Mouse (Mus musculus) ovary, postnatal 14 days (tissue): Measurements from ENCODE around the gene Cdk8.

Experiments used
- DNase-seq: peaks from one replicate; pipeline ENCODE4 v3.0.0; 2022; ENCODE audit warnings: low spot score

The Cdk8 gene

GRCm38 (mm10) chr5:146232816-146233215 lies 1.8 kb downstream of the Cdk8 start:
- no peak for DNase-seq

- DNase-seq, result no peak
Measured at GRCm38 (mm10) chr5:146234336-146234735, 3.3 kb downstream of the Cdk8 start.

GRCm38 (mm10) chr5:146238274-146238673 lies 7.2 kb downstream of the Cdk8 start:
- no peak for DNase-seq

DNA sequence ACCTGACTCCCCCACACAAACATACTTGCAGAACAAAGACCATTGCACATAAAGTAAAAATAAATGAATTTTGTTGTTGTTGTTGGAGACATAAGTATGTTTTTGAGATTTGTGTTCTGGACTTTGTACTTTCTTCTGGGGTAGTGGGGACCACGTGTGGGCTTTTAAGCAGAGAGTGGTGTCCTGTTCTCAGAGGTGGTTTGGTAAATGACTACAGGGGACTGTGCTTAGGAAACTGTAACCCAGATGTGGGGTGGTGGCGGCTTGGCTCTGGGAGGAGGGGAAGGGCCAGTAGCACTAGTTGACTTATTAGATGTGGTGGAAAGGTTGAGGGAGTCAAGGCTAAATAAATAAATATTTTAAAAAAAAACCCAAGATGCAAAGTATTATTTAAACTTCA lies 9.7 kb downstream of the Cdk8 start:
- no peak for DNase-seq

- no peak for DNase-seq
Measured at GRCm38 (mm10) chr5:146241202-146241601, 10.2 kb downstream of the Cdk8 start.

DNA sequence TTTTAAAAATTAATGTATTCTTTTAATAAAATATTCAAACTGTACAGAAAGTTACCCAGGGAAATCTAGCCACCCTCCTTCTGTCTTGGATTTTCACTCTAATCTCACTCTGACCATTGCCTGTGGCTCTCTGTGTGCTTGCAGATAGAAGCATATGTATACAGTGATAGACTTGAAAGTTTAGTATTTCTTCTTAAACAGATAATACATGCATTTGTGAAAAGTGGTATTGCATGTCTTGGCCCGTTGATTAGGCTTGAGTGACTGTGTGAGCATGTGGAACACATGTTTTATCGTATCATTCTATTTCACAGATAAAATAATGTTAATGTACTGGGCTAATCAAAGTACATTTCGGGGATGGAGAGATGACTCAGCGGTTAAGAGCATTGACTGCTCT lies 14.2 kb downstream of the Cdk8 start:
- DNase-seq, result no peak

- no peak for DNase-seq
Measured at GRCm38 (mm10) chr5:146245646-146246370, 14.8 kb downstream of the Cdk8 start.

DNA sequence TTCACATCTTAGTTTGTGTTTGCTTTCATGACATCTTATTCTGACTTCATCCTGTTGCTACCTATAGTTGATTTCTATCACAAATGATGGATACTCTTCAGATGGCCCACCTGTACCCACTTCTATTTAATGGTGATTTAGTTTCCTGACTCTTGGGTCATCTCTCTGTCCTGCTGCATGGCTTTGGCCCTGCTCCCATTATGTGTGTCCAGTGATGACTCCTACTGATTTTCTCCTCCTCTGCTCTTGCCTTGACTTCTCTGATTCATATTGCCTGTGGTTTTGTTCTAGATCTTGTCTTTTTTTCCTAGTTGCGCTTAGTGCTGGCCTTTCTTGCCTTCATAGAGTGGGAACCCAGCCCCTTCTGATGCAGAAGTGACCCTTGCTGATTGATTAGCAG lies 15.4 kb downstream of the Cdk8 start:
- no peak for DNase-seq

DNA sequence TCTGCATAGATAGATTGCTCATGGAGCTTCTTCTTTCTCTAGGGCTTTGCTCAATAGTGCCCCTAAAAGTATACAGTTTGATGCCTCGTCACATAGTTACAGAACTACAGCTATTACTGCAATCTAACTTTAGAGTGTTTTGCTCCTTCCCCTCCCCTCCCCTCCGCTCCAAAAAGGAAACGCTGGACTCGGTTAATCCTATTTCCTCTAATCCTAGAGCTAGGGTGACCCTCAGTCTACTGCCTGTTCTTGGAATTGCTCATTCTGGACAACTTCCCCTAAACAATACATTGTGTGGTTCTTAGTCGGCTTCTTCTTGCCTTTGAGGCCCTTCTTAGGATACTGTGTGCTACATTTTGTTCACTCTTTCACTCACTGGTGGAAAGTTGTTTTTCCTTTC lies 16.7 kb downstream of the Cdk8 start:
- DNase-seq, result no peak

- DNase-seq, result no peak
Measured at GRCm38 (mm10) chr5:146248746-146249145, 17.7 kb downstream of the Cdk8 start.

- DNase-seq, result no peak
Measured at GRCm38 (mm10) chr5:146250369-146251075, 19.5 kb downstream of the Cdk8 start.

- DNase-seq, result no peak
Measured at GRCm38 (mm10) chr5:146251663-146252429, 20.8 kb downstream of the Cdk8 start.

DNA sequence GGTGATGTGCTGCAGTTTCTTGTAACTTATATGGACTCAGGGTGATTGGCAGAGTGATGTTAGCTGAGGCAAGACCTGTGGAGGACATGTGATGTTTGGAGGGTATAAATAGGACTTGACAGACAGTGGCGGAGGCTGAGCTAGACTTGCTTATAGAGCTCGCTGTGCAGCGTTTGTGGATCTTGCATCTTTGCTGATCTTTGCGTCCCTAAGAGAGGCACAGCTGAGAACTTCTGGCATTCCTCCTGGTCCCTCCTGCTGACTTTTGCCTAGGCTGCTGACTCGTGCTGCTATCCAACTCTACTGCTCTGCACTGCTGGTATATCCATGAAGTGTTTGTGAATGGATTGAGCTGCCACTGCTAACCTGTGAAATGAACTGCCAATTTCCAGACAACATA lies 22.6 kb downstream of the Cdk8 start:
- no peak for DNase-seq

DNA sequence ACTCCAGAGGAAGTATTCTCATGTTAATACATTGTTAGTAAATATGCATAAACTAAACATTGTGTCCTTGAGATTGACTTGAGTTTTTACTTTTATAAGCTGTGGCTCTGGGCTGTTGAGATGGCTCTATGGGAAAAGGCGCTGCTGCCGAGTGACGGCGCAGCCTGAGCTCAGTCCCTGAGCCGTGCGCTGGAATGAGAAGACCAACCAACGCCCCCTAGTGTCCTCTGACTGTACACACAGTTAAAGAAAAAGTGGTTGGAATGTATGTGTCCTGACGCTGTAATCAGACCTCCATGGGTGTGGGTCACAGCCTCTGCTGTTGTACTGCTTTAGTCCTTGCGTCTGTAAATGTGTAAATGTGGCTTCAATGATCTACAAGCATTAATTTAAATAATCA lies 29.0 kb downstream of the Cdk8 start:
- DNase-seq, result no peak

GRCm38 (mm10) chr5:146265934-146266591 lies 35.0 kb downstream of the Cdk8 start:
- no peak for DNase-seq

DNA sequence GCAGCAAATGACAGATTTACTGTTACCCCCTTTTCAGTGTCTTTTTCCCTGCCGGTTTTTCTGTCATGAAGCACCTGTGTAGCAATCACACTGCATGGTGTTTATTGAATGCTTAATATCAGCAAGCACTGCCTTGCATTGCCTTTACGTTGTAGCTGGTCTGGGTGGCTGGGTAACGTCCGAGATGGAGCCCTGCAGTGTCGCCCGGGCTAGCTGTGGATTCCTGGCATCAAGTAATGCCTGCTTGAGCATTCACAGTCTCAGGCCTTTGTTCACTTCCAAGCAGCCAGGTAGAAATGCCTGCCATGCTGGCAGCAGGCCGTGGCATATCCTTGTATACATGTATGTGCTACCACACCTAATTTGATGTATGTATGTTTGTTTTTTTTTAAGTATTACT lies 36.7 kb downstream of the Cdk8 start:
- no peak for DNase-seq

- DNase-seq, result no peak
Measured at GRCm38 (mm10) chr5:146270593-146270992, 39.6 kb downstream of the Cdk8 start.

GRCm38 (mm10) chr5:146271662-146272061 lies 40.6 kb downstream of the Cdk8 start:
- no peak for DNase-seq

DNA sequence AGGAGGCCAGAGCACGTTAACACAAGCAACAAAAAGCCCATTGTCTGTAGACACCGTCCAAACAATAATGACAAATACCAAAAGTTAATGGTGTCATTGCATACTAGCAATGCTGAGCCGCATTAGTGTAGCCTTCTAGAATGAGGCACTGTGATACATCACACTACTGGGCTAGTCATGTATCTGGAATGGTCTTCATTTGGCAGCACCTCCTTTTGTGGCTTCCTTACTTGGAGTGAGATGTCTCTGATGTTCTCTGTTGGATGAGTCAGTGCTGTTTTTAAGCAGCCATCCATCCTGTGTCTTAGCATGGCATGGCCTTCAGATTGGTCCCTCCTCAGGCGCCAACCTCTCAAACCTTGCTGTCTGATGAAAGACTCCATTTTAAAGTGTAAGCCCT lies 42.1 kb downstream of the Cdk8 start:
- DNase-seq, result no peak

DNA sequence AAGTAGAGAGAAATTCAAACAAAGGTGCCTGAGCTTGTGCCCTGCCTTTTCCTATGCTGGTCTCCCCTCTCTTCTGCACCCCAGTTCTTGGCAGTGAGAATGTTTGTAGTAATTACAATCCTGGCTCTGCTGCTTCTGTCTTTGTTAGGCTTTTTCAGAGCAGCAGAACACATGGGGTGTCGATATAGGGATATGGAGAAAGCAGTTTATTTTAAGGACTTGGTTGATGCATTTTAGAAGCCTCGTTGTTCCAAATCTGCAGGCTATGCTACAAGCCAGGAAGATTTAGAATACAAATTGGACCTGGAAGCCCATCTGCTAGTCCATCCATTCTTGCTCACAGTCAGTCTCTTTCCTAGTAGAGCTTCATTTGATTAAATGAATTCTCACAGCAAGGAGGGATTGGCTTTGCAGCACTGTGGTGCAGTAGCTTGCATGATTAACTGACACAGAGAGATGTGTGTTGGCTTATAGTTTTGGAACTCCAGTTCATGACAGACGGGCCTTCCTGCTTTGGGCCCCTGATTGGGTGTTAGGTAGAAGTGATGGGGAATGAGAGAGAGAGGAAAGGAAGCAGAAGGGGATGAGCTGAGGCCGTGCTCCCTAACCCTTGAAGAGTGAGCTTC lies 43.5 kb downstream of the Cdk8 start:
- DNase-seq, result no peak

DNA sequence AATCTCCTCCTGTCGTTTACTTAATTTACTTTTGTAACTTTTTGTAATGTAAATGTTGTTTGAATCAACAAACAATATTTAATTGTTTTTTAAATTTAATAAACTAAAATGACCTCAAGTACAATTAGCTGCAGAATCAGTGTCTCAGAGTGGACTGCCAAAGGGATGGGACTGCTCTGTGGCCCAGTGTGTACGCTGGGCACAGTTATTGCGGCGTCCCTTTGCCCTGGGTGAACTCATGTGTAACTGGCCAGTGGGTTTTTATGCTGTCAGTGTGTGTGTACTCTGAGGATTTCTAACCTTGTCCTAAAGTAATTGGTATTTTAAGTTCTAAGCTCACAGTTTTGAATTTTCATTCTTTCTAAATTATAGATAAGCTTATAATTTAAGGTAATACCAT lies 46.5 kb downstream of the Cdk8 start:
- DNase-seq, result no peak

DNA sequence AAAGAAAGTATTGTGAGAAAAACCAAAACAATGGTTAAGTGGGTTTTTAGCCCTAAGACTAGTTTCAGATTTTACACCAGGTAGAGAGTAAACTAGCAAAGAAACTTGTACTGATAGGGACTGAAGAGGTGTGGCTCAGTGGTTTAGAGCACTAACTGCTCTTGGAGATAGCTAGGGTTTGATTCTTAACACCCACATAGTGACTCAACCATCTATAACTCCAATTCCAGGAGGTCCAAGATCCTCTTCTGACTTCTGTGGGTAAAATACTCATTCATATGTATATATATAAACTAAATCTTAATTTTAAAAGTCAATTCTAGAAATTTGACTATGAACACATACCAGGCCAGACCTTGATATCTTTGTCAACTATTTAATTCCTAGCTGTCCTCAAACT lies 49.0 kb downstream of the Cdk8 start:
- no peak for DNase-seq
